8 mouse cellular contexts compared by ENCODE assay signal in the genomic region with DNA sequence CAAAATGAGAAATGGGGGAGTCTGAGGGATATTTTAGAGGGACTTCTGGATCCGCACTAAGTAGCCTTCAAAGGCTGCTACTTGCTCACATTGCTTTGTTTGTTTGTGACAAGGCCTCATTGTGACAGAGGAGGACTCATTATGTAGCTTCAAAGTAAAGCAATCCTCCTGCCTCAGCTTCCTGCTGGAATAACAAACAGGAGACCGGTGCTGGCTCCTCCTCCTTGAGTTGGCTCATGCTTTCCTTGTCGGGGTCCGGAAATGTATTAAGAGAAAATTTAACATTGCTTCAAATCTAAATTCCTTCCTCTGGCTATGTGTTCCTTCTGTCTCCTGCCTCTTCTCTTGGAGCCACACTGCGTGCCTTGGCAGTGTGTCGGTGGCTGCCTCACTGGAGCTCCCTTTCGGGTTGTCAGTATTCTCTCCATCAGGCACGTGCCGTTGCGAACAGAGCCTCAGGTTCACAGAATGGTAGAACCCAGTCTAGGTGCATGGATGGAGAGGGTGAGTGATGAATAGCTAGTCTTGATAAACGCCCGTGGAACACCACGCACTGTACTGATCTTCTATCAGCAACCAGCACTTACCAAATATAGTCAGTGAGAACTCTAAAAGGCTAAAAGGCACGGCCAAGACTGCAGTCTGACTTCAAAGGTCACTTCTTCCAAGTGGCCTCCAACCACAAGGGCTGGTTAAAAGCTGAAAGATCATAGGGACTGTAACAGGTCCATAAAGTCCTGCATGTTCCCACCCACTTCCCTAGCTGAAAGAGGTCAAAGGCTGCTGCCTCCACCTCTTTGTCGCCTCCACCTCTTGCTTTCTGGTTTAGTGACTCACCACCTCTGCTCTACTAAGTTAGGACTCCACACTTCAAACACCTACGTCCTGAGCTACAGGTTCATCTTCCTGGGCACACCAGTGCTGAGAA. TPM values are rescaled to one million over a fixed set of nuclear protein-coding genes. Genes with fewer than 3 reads are reported as not detected.
DNase-seq lines count a peak whose midpoint lies in the region; ATAC-seq and TF ChIP-seq lines count a peak whose summit lies in the region.

No protein-coding gene starts in this region.

- H3K4me1 ChIP-seq in heart, embryonic 12.5 days (replicated peaks), result peaks cover 50% of the 10 kb centered on the region
- no peaks in the 10 kb centered on the region for H3K4me1 ChIP-seq in hindbrain, embryonic 11.5 days (replicated peaks; ENCODE audit: control insufficient read depth, insufficient read depth, low read length)
- H3K4me1 ChIP-seq in liver, postnatal 0 days (ENCODE audit: insufficient read depth), result peaks cover 70% of the 10 kb centered on the region

- no peak for TF ChIP-seq EP300 in liver, postnatal 0 days (IDR thresholded peaks at IDR 0.05; ENCODE audit: low read depth)

- no peaks in the 10 kb centered on the region for H3K36me3 ChIP-seq in heart, embryonic 12.5 days
- no peaks in the 10 kb centered on the region for H3K36me3 ChIP-seq in hindbrain, embryonic 11.5 days (ENCODE audit: control insufficient read depth, insufficient read depth, low read length)
- H3K36me3 ChIP-seq in liver, postnatal 0 days (replicated peaks; ENCODE audit: insufficient read depth, low read length), result 0 out of 2 replicates have a peak, but pooled peaks cover 4% of the 10 kb centered on the region

- peak overlapping the region; percentile 18; the same call in 1 of the 2 replicates for H3K27ac ChIP-seq in heart, embryonic 12.5 days (ENCODE audit: poor library complexity, severe bottlenecking)
- H3K27ac ChIP-seq in hindbrain, embryonic 11.5 days (ENCODE audit: low read depth, low read length), result no peak overlapping the region; the same call in 1 of the 2 replicates
- peak overlapping the region; percentile 63 for H3K27ac ChIP-seq in liver, postnatal 0 days (ENCODE audit: low read depth)

- intact Hi-C loops in heart, postnatal 36 days (cut with DNase I), result loop anchor here (2.0 to 10.0 kb wide), 2 partner anchors 37 to 193 kb away; partner anchors contain the start of gene Polg

- H3K9ac ChIP-seq in heart, embryonic 12.5 days, result no peak overlapping the region
- H3K9ac ChIP-seq in hindbrain, embryonic 11.5 days (ENCODE audit: low read depth, low read length), result peak overlapping the region; percentile 42
- H3K9ac ChIP-seq in liver, postnatal 0 days (replicated peaks), result no peak overlapping the region

- no peaks in the 10 kb centered on the region for H3K27me3 ChIP-seq in heart, embryonic 12.5 days (replicated peaks)
- no peaks in the 10 kb centered on the region for H3K27me3 ChIP-seq in hindbrain, embryonic 11.5 days (ENCODE audit: control insufficient read depth, insufficient read depth, low read length)
- H3K27me3 ChIP-seq in liver, postnatal 0 days (ENCODE audit: insufficient read depth, low read length), result no peaks in the 10 kb centered on the region

- TF ChIP-seq CTCF in liver, postnatal 0 days (IDR thresholded peaks at IDR 0.05; ENCODE audit: low read depth), result no peak

- no peaks in the 10 kb centered on the region for H3K9me3 ChIP-seq in heart, embryonic 12.5 days (replicated peaks)
- no peaks in the 10 kb centered on the region for H3K9me3 ChIP-seq in hindbrain, embryonic 11.5 days (ENCODE audit: control insufficient read depth, low read length)
- no peaks in the 10 kb centered on the region for H3K9me3 ChIP-seq in liver, postnatal 0 days (ENCODE audit: low read length)

- H3K4me3 ChIP-seq in heart, embryonic 12.5 days, result peak overlapping the region; percentile 77
- H3K4me3 ChIP-seq in hindbrain, embryonic 11.5 days (ENCODE audit: low read depth, low read length), result peak overlapping the region; percentile 86
- H3K4me3 ChIP-seq in liver, postnatal 0 days (ENCODE audit: low read depth, low read length), result peak overlapping the region; percentile 15; the same call in 1 of the 2 replicates

- WGBS in heart, embryonic 12.5 days, result 72% methylated on average over 16 of the region's 16 CpGs
- 81% methylated on average over 16 of the region's 16 CpGs for WGBS in hindbrain, embryonic 11.5 days
- 72% methylated on average over 16 of the region's 16 CpGs for WGBS in liver, postnatal 0 days (ENCODE audit: insufficient replicate concordance)

- H3K4me2 ChIP-seq in heart, embryonic 12.5 days, result peak overlapping the region; percentile 68
- H3K4me2 ChIP-seq in hindbrain, embryonic 11.5 days (replicated peaks; ENCODE audit: low read depth, low read length), result peak overlapping the region; percentile 67
- peak overlapping the region; percentile 59 for H3K4me2 ChIP-seq in liver, postnatal 0 days (ENCODE audit: low read depth, low read length)

- peak; percentile 0; the same call in 1 of the 2 replicates for ATAC-seq in heart, embryonic 12.5 days (ENCODE audit: insufficient number of reproducible peaks, low FRiP score)
- ATAC-seq in hindbrain, embryonic 11.5 days (ENCODE audit: low FRiP score), result no peak
- ATAC-seq in liver, postnatal 0 days, result peak; percentile 14

- DNase-seq in heart, postnatal 36 days, result no peak
- peak; percentile 84 for DNase-seq in R1 (ENCODE audit: low read depth, low spot score)
- no peak for DNase-seq in hindbrain, embryonic 11.5 days (ENCODE audit: low spot score)
- DNase-seq in liver, postnatal 0 days, result no peak
- no peak for DNase-seq in adipocyte (ENCODE audit: low spot score)
- no peak for DNase-seq in cerebellum, postnatal 25 days
- DNase-seq in cerebellum, postnatal 4 days (ENCODE audit: low spot score in 2 of 2), result no peak

RNA-seq across cellular contexts. Expression of gene Abhd2, which starts 0.9 kb away (rescaled TPM):
- polyA plus RNA-seq in heart, embryonic 12.5 days (2016; fragmentation: Nextera tagmentation; extraction: Ambion mirVana), result 5.6 and 5.8 TPM in 2 replicates
- 10 to 100 TPM; 29.7 to 37.5 TPM for total RNA-seq in heart, postnatal 36 days (2021)
- polyA plus RNA-seq in hindbrain, embryonic 11.5 days (2014; fragmentation: Nextera tagmentation; extraction: Ambion mirVana), result 12.1 and 12.2 TPM in 2 replicates
- polyA plus RNA-seq in liver, postnatal 0 days (2015; fragmentation: Nextera tagmentation; extraction: Ambion mirVana), result 38.2 and 49.3 TPM in 2 replicates

Comparison
In these comparisons a context has a peak if more than half of its experiments do, and no peak if none do; other contexts are left out.
1. H3K4me3 ChIP-seq: peak in every context shown above with its lines; median percentile 86 in hindbrain, embryonic 11.5 days; 77 in heart, embryonic 12.5 days; 15 in liver, postnatal 0 days.